Mouse (Mus musculus) right cerebral cortex, postnatal 36 days (tissue): ENCODE data around the gene Lpar2.

Experiments used
- DNase-seq, 2 experiments: peaks; one replicate each; pipeline ENCODE4 v3.0.0; 2022; ENCODE audit warnings: low spot score in 2 of 2, mixed read lengths in 1 of 2

The Lpar2 gene

GRCm38 (mm10) chr8:69867696-69868326, 45.6 kb downstream of the Lpar2 start:
- no peak for DNase-seq

GRCm38 (mm10) chr8:69870003-69870765, 48.0 kb downstream of the Lpar2 start:
- DNase-seq, result no peak

- no peak for DNase-seq
Measured at GRCm38 (mm10) chr8:69870907-69871306, 48.7 kb downstream of the Lpar2 start.

GRCm38 (mm10) chr8:69874155-69874554, 51.9 kb downstream of the Lpar2 start:
- DNase-seq, result no peak

- DNase-seq, result no peak
Measured at GRCm38 (mm10) chr8:69874654-69875053, 52.4 kb downstream of the Lpar2 start.

- no peak for DNase-seq
Measured at GRCm38 (mm10) chr8:69876097-69876496, 53.9 kb downstream of the Lpar2 start.

GRCm38 (mm10) chr8:69876967-69877366, 54.7 kb downstream of the Lpar2 start:
- DNase-seq, result no peak

GRCm38 (mm10) chr8:69877396-69877795, 55.2 kb downstream of the Lpar2 start:
- no peak for DNase-seq

- no peak for DNase-seq
Measured at GRCm38 (mm10) chr8:69877992-69878391, 55.8 kb downstream of the Lpar2 start.

- no peak for DNase-seq
Measured at GRCm38 (mm10) chr8:69879678-69880077, 57.4 kb downstream of the Lpar2 start.
